Mouse (Mus musculus): ENCODE data around the gene Grik5. TPM values are rescaled to one million over a fixed set of nuclear protein-coding genes. Genes with fewer than 3 reads are reported as not detected.
A peak's percentile ranks its signal among the peaks of the same experiment; 100 is the strongest.
"Not testable (repeated sequence)": the region's sequence is repeated elsewhere in the genome, so short reads cannot be mapped to it uniquely, and the experiment has no call there.

Grik5 gene
- polyA plus RNA-seq, 1 experiment from 2014 or later, result 4.1 TPM

DNA sequence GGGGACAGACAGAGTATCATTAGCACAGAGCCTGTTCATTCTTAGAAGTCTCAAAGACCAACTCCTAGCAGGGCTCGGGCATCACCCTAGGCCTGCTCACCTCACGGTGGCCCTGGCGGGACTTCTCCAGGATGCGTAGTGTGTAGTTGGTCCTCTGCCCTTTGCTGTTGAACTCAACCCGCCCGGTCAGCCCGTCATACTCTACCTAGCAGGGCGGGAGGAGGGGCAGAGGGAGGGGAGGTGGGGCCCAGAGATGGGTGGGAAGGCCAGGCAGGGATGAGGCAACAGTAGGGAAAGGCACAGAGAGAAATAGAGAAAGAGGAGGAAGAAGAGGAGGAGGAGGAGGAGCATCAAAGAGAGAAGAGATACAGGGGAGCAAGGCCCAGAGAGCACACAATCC is 13.8 kb downstream of the Grik5 start:
- 84% methylated on average over 8 of the region's 8 CpGs for WGBS
- peaks cover 22% of the 10 kb centered on the region for H3K4me1 ChIP-seq
- no peak overlapping the region for H3K4me2 ChIP-seq
- H3K36me3 ChIP-seq, result peaks cover 99% of the 10 kb centered on the region
- no peak overlapping the region for H3K27ac ChIP-seq (replicated peaks)
- no peak overlapping the region for H3K9ac ChIP-seq
- H3K4me3 ChIP-seq, result no peak overlapping the region
- no peaks in the 10 kb centered on the region for H3K27me3 ChIP-seq (replicated peaks)
- H3K9me3 ChIP-seq, result no peaks in the 10 kb centered on the region
- no peak for ATAC-seq (ENCODE audit: extremely low read depth, insufficient number of reproducible peaks, low FRiP score, low TSS enrichment)

DNA sequence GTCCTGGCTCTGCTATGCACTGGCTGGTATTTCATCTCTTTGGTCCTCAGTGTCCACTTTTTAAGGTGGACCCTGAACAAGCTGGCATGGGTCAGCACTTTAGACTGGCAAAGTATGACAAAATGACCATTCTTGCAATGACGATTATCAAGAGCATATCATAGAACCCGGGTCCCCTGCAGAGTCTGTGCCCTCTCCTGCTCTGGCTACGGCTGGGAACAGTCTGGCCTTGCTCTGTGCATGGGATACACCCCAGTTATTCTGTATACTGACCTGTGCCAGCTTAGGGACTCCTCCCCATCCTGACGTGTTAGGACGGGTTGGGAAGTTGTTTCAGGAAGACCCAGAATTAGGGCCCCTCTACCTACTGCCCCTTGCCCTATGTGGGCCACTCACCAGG is 14.3 kb downstream of the Grik5 start:
- peaks cover 99% of the 10 kb centered on the region for H3K36me3 ChIP-seq
- ATAC-seq (ENCODE audit: extremely low read depth, insufficient number of reproducible peaks, low FRiP score, low TSS enrichment), result no peak
- no peak overlapping the region for H3K9ac ChIP-seq
- no peak overlapping the region for H3K4me3 ChIP-seq
- H3K27me3 ChIP-seq (replicated peaks), result no peaks in the 10 kb centered on the region
- no peak overlapping the region for H3K27ac ChIP-seq (replicated peaks)
- 79% methylated on average over 5 of the region's 5 CpGs for WGBS
- no peaks in the 10 kb centered on the region for H3K9me3 ChIP-seq
- H3K4me2 ChIP-seq, result no peak overlapping the region
- peaks cover 22% of the 10 kb centered on the region for H3K4me1 ChIP-seq

DNA sequence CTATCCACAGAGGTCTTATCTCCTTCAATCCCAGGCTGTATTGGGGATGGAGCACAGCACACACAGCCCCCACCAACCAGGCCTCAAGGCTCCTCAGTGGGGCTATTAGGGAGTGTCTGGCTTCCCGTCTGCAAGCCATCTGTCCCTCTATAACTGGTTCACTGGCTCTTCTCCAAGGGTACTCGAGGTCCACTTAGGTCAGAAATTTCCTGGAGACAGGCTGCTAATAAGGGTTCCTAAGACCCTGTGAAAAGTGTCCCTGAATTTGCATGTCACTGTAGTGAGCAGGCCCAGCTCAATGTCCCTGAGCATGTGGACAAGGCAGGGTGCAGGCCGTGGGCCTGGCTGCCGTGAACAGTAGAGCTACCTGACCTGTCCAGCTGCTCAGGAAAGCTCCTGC is 15.2 kb downstream of the Grik5 start:
- Histone ChIP-seq H3K4me1 (peaks cover 22% of the 10 kb centered on the region), H3K4me2 (no peak overlapping the region), H3K27me3 (replicated peaks) (no peaks in the 10 kb centered on the region), H3K36me3 (peaks cover 97% of the 10 kb centered on the region), H3K9me3 (no peaks in the 10 kb centered on the region), H3K4me3 (no peak overlapping the region), H3K9ac (no peak overlapping the region), H3K27ac (replicated peaks) (peak overlapping the region; percentile 58)
- 19% methylated on average over 4 of the region's 4 CpGs for WGBS
- peak; percentile 39; the same call in 1 of the 2 replicates for ATAC-seq (ENCODE audit: extremely low read depth, insufficient number of reproducible peaks, low FRiP score, low TSS enrichment)

DNA sequence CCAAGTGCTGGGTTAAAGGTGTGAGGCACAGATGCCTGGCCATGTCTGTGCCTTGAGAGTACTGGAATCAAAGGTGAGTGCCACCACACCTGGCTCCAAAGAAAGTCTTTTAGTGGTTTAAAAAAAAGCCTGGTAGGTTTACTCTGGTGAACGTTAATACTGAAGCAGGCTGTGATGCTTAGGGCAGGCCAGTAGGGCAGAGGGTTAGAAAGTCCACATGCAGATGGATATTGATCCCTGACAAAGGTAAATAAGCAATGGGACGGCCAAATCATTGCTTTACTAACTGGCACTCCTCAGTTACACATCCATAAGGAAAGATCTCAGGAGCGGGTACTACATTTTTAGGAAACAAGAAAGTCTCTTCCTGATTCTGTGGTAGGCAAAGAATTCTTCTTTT is 19.6 kb downstream of the Grik5 start:
- H3K4me3 ChIP-seq, result no peak overlapping the region
- no peak overlapping the region for H3K4me2 ChIP-seq
- H3K9me3 ChIP-seq, result no peaks in the 10 kb centered on the region
- H3K27ac ChIP-seq (replicated peaks), result no peak overlapping the region
- 88% methylated on average over 3 of the region's 3 CpGs for WGBS
- no peaks in the 10 kb centered on the region for H3K27me3 ChIP-seq (replicated peaks)
- peaks cover 85% of the 10 kb centered on the region for H3K36me3 ChIP-seq
- peaks cover 25% of the 10 kb centered on the region for H3K4me1 ChIP-seq
- ATAC-seq (ENCODE audit: extremely low read depth, insufficient number of reproducible peaks, low FRiP score, low TSS enrichment), result no peak
- H3K9ac ChIP-seq, result no peak overlapping the region

DNA sequence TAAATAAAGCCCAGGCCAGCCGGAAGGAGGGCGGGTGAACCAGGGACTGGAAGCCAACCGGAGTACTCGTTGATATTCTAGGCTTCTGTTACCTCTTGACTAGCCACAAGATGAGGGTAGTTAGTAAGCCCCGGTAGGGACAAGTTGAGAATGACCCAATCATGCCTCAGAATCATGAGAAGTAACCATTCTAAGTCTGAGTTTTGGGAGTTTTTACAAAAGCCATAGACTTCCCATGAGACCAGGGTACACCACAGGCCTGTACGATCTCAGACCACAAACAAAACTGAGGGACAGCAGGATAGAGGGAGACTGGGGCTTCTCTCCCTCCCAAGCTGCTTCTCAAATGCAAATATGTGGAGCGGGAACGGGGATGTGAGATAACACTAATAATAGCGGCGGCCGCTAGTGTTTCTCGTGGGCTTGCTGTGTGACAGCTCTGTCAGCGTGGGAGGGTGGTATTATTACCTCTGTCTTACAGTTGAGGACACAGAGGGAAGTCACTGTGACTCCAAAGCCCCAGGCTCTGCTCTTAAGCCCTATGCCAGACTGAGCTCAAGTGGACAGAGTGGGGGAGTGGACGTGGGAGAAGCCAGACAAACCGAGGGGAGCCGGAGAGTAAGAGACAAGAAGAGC is 22.7 kb downstream of the Grik5 start:
- Histone ChIP-seq H3K9ac (peak overlapping the region; percentile 25; the same call in 1 of the 2 replicates), H3K36me3 (peaks cover 82% of the 10 kb centered on the region), H3K9me3 (no peaks in the 10 kb centered on the region), H3K4me1 (peaks cover 13% of the 10 kb centered on the region), H3K4me3 (no peak overlapping the region), H3K27ac (replicated peaks) (no peak overlapping the region), H3K4me2 (no peak overlapping the region), H3K27me3 (replicated peaks) (no peaks in the 10 kb centered on the region)
- no peak for ATAC-seq (ENCODE audit: extremely low read depth, insufficient number of reproducible peaks, low FRiP score, low TSS enrichment)
- 55% methylated on average over 16 of the region's 16 CpGs for WGBS

DNA sequence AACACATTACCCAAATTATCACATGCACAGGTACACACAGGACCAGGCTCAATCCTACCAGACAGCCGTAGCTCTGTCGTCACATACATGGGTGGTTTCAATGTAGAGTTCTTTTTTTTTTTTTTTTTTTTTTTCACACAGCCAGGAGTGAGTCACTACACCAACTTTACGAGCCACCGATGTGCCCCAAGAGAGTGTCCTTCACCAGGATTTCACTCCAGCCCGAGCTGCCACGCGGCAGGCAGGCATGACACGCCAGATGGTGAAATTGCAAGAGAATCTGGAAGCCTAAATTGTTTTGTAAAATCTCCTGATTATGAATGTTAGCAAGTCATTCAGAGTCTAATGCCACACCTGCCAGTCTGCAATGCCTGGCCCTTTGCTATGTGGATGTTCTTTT is 24.8 kb downstream of the Grik5 start:
- H3K27ac ChIP-seq (replicated peaks), result no peak overlapping the region
- H3K36me3 ChIP-seq, result peaks cover 82% of the 10 kb centered on the region
- WGBS, result 86% methylated on average over 8 of the region's 8 CpGs
- H3K4me1 ChIP-seq, result peaks cover 13% of the 10 kb centered on the region
- no peaks in the 10 kb centered on the region for H3K9me3 ChIP-seq
- H3K4me3 ChIP-seq, result no peak overlapping the region
- H3K9ac ChIP-seq, result no peak overlapping the region
- no peak overlapping the region for H3K4me2 ChIP-seq
- no peak for ATAC-seq (ENCODE audit: extremely low read depth, insufficient number of reproducible peaks, low FRiP score, low TSS enrichment)
- no peaks in the 10 kb centered on the region for H3K27me3 ChIP-seq (replicated peaks)

DNA sequence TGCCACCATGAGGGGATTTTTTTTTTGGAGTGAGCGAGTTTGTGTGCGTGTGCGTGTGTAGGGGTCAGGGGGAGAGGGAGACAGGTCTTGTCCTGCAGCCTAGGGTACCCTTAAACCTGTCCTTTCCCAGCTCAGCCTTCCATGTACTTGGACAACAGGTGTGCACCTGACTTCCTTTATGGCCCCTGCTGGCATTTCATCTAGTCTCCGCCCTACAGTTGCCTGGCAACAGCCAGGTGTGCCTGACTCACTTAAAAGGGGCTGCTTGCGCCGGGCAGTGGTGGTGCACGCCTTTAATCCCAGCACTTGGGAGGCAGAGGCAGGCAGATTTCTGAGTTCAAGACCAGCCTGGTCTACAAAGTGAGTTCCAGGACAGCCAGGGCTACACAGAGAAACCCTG is 27.5 kb downstream of the Grik5 start:
- not testable (repeated sequence) for H3K4me2 ChIP-seq; H3K9ac ChIP-seq; H3K27ac ChIP-seq (replicated peaks); H3K9me3 ChIP-seq; ATAC-seq (ENCODE audit: extremely low read depth, insufficient number of reproducible peaks, low FRiP score, low TSS enrichment); H3K4me3 ChIP-seq; H3K27me3 ChIP-seq (replicated peaks); H3K4me1 ChIP-seq
- peaks cover 91% of the 10 kb centered on the region for H3K36me3 ChIP-seq
- 86% methylated on average over 7 of the region's 7 CpGs for WGBS

DNA sequence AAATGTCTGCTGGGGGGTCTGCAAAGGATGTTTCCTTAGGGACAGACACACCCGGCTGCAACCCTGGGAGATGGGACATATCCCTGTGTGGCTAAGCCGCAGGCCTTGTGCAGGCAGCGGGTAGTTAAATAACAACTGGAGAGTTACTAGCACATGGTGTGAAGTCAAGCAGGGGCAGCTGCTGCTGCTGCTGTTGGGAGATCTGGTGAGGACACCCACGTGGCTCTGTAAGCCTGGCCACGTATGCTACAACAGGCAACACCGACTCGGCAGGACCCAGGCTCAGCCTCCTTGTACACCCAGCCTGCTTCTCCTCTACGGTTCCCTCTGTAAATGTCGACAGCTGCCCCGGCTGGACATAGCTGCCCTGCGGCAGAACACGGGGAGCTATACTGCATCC is 30.2 kb downstream of the Grik5 start:
- peaks cover 93% of the 10 kb centered on the region for H3K36me3 ChIP-seq
- no peak for ATAC-seq (ENCODE audit: extremely low read depth, insufficient number of reproducible peaks, low FRiP score, low TSS enrichment)
- H3K9ac ChIP-seq, result no peak overlapping the region

DNA sequence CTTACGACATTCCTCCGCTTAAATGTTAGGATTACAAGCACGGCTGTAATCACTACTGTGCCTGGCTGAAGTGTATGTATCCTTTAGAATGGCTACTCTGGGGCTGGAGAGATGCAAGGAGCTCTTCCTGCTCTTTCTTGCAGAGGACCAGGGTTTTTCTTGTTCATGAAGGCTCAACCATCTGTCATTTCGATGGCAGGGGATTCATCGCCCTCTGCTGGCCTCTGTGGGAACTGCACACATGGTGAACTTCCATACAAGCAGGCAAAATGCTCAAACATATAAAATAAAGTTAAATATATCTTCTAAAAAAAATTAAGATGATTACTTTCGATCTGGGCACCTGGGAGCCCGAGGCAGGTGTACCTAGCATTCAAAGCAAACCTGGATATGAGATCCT is 36.2 kb downstream of the Grik5 start:
- Histone ChIP-seq H3K4me3 (no peak overlapping the region), H3K27ac (replicated peaks) (no peak overlapping the region), H3K27me3 (replicated peaks) (no peaks in the 10 kb centered on the region), H3K4me1 (0 out of 2 replicates have a peak, but pooled peaks cover 5% of the 10 kb centered on the region), H3K9me3 (no peaks in the 10 kb centered on the region), H3K36me3 (peaks cover 77% of the 10 kb centered on the region), H3K4me2 (no peak overlapping the region), H3K9ac (no peak overlapping the region)
- no peak for ATAC-seq (ENCODE audit: extremely low read depth, insufficient number of reproducible peaks, low FRiP score, low TSS enrichment)
- WGBS, result 51% methylated on average over 7 of the region's 7 CpGs

More for the DNA sequence above, 30.2 kb downstream of the Grik5 start:
- no peak overlapping the region for H3K4me2 ChIP-seq
- no peaks in the 10 kb centered on the region for H3K27me3 ChIP-seq (replicated peaks)
- 83% methylated on average over 12 of the region's 12 CpGs for WGBS
- no peak overlapping the region for H3K27ac ChIP-seq (replicated peaks)
- H3K4me1 ChIP-seq, result peaks cover 3% of the 10 kb centered on the region; the same call in 1 of the 2 replicates
- no peak overlapping the region for H3K4me3 ChIP-seq
- no peaks in the 10 kb centered on the region for H3K9me3 ChIP-seq

DNA sequence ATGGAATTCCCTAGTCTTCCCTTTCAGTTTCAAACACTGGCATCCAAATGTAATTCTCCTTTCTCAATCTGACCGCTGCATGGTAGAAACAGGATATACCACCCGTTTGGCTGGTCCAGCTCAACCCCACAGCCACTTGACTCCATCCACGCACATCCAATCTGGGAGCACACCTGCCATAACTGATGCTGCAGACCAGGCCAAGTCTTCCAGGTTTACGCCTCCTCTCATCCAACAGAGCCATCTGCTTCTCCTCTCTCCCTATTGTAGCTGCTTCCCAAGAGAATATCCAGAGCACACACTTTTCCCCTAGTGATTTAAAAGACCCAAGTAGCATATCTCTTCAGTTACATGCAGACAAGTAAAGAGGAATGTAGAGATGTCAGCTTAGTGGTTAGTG is 37.4 kb downstream of the Grik5 start:
- no peak for ATAC-seq (ENCODE audit: extremely low read depth, insufficient number of reproducible peaks, low FRiP score, low TSS enrichment)
- Histone ChIP-seq H3K27ac (replicated peaks) (no peak overlapping the region), H3K4me3 (no peak overlapping the region), H3K9ac (no peak overlapping the region), H3K9me3 (no peaks in the 10 kb centered on the region), H3K27me3 (replicated peaks) (no peaks in the 10 kb centered on the region), H3K4me1 (0 out of 2 replicates have a peak, but pooled peaks cover 10% of the 10 kb centered on the region), H3K4me2 (no peak overlapping the region), H3K36me3 (peaks cover 66% of the 10 kb centered on the region)
- 89% methylated on average over 4 of the region's 4 CpGs for WGBS

DNA sequence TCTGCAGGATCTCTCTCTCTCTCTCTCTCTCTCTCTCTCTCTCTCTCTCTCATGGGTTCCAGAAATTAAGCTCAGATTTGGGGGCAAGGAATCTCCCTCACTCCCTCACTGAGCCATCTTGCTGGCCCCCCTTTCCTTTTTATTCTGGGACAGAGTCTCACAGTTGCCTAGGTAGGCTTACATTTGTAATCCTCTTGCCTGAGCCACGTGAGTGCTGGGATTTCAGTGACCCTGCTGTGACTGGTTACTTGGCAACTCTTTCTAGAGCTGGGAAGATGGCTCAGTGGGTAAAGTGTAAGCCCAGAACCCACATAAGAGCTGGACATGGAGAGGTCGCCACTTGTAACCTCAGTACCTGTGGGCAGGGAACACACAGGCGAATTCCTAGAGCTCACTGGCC is 40.6 kb downstream of the Grik5 start:
- Histone ChIP-seq H3K9ac (no peak overlapping the region), H3K9me3 (no peaks in the 10 kb centered on the region), H3K4me1 (peaks cover 12% of the 10 kb centered on the region; the same call in 1 of the 2 replicates), H3K27me3 (replicated peaks) (no peaks in the 10 kb centered on the region), H3K4me3 (no peak overlapping the region), H3K36me3 (peaks cover 52% of the 10 kb centered on the region), H3K27ac (replicated peaks) (no peak overlapping the region), H3K4me2 (no peak overlapping the region)
- 70% methylated on average over 3 of the region's 3 CpGs for WGBS
- no peak for ATAC-seq (ENCODE audit: extremely low read depth, insufficient number of reproducible peaks, low FRiP score, low TSS enrichment)

DNA sequence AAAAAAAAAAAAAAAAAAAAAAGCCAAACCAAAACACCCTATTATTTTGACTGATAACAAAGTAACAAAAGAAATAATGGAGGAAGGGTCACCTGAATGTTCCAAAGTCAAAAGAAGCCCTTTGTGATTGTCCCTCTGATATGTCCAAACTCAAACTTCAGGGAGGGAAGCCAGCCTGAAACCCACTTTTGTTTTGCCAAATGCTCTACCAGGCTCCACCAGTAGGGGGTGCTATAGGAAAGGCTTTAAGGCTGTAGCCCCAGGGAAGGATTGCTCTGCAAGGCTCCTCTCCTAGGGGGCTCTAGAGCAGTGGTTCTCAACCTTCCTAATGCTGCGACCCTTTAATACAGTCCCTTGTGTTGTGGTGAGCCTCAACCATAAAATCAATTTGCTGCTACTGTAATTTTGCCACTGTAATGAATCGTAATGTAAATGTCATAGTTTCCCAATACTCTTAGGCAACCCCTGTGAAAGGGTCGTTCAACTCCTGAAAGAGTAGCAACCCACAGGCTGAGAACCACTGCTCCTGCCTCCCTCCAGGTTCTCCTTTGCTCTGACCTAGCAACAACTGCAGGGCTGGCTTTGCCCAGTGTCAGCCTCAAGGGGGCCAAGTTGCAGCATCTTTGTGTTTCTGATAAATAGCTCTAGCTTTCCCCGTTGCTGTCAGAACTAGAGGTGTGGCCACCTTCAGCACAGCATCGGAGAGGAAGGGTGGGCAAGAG is 42.0 kb downstream of the Grik5 start:
- Histone ChIP-seq H3K27ac (replicated peaks) (0 out of 2 replicates have a peak overlapping the region, but pooled peaks have one; percentile 14), H3K27me3 (replicated peaks) (no peaks in the 10 kb centered on the region), H3K9ac (no peak overlapping the region), H3K4me2 (no peak overlapping the region), H3K9me3 (no peaks in the 10 kb centered on the region), H3K4me3 (no peak overlapping the region), H3K4me1 (peaks cover 24% of the 10 kb centered on the region), H3K36me3 (peaks cover 39% of the 10 kb centered on the region)
- ATAC-seq (ENCODE audit: extremely low read depth, insufficient number of reproducible peaks, low FRiP score, low TSS enrichment), result no peak
- WGBS, result 36% methylated on average over 5 of the region's 5 CpGs

Data from heart, embryonic 13.5 days (tissue).